Mouse (Mus musculus) adrenal gland, adult 10 weeks (tissue): Measurements from ENCODE around the gene Arsk. TPM values are rescaled to one million over a fixed set of nuclear protein-coding genes. Genes with fewer than 3 reads are reported as not detected.

Experiments
- polyA plus RNA-seq: library from polyadenylated mRNA; stranded (reverse); fragments of 350-450 nt; fragmentation: Illumina TruSeq; extraction: RNeasy Lipid Tissue Mini Kit (QIAGEN cat#74804); gene quantifications from one replicate; pipeline ENCODE4 v1.2.3, GENCODE M21; 2014; ENCODE audit warnings: low read depth, low replicate concordance

Arsk gene
- polyA plus RNA-seq: 39.1 TPM

GRCm38 (mm10) chr13:76098493-76099303 lies at the start of gene Arsk, which contains the start of gene Ttc37:
Gene Arsk, minus strand, starts transcription at chr13:76098660.
Gene Ttc37, plus strand, starts transcription at chr13:76098734.

GRCm38 (mm10) chr13:76056896-76057266 lies 41.6 kb downstream of the Arsk start, which contains the start of gene Gpr150:
Gene Gpr150, minus strand, starts transcription at chr13:76056996.

GRCm38 (mm10) chr13:76017974-76018843 lies 80.3 kb downstream of the Arsk start, which contains the start of gene Rfesd:
Gene Rfesd, minus strand, starts transcription at chr13:76018719.

Other genes starting within 250 kb of the Arsk start
- 18.6 TPM for gene Rhobtb3, start 154.7 kb downstream of the Arsk start, polyA plus RNA-seq
- gene Spata9, start 131.5 kb downstream of the Arsk start, polyA plus RNA-seq: not detected
- gene Rfesd, start 79.9 kb downstream of the Arsk start, polyA plus RNA-seq: 157 TPM
- gene Gpr150, start 41.7 kb downstream of the Arsk start, polyA plus RNA-seq: not detected
- gene Ttc37, start 74 bp upstream of the Arsk start, polyA plus RNA-seq: 55.6 TPM
- gene Fam81b, start 206.4 kb upstream of the Arsk start, polyA plus RNA-seq: not detected